Mouse (Mus musculus) midbrain, embryonic 11.5 days (tissue): ENCODE data around the gene Ethe1. TPM values are rescaled to one million over a fixed set of nuclear protein-coding genes. Genes with fewer than 3 reads are reported as not detected.

Source experiments
- ATAC-seq: fragments of 200-750 bp; cut with Nextera tagmentation; 2 replicates; pipeline ENCODE4 v1.8.0; 2017; ENCODE audit warnings: moderate TSS enrichment, moderate library complexity; ENCODE audit not compliant: low FRiP score
- DNase-seq: peaks from one replicate; pipeline ENCODE4 v3.0.0; 2015; ENCODE audit warnings: low spot score; ENCODE audit errors: missing footprints
- H3K27ac ChIP-seq: fragments of 300-500 bp; sonication (generic); 2 replicates; pipeline ENCODE4 v1.5.1; 2014; ENCODE audit warnings: low read depth, low read length
- H3K27me3 ChIP-seq: fragments of 300-500 bp; sonication (generic); 2 replicates; pipeline ENCODE4 v1.6.1; 2014; ENCODE audit warnings: mild to moderate bottlenecking, low read length, moderate library complexity, mixed read lengths; ENCODE audit not compliant: control insufficient read depth, insufficient read depth
- H3K36me3 ChIP-seq: fragments of 300-500 bp; sonication (generic); 2 replicates; pipeline ENCODE4 v1.6.1; 2014; ENCODE audit warnings: mild to moderate bottlenecking, low read length, moderate library complexity, mixed read lengths; ENCODE audit not compliant: control insufficient read depth, insufficient read depth
- H3K4me1 ChIP-seq: fragments of 300-500 bp; sonication (generic); 2 replicates; pipeline ENCODE4 v1.6.1; 2014; ENCODE audit warnings: low read length; ENCODE audit not compliant: control insufficient read depth, insufficient read depth
- H3K4me2 ChIP-seq: fragments of 300-500 bp; sonication (generic); 2 replicates; pipeline ENCODE4 v1.6.1; 2014; ENCODE audit warnings: mild to moderate bottlenecking, moderate library complexity
- H3K4me3 ChIP-seq: fragments of 300-500 bp; sonication (generic); 2 replicates; pipeline ENCODE4 v1.5.1; 2014; ENCODE audit warnings: low read depth, low read length
- H3K9ac ChIP-seq: fragments of 300-500 bp; sonication (generic); 2 replicates; pipeline ENCODE4 v1.6.1; 2014; ENCODE audit warnings: low read length
- H3K9me3 ChIP-seq: fragments of 300-500 bp; sonication (generic); 2 replicates; pipeline ENCODE4 v1.6.1; 2016; ENCODE audit warnings: low read length; ENCODE audit not compliant: control insufficient read depth
- WGBS: fragments of 180-500 bp; shearing (Covaris S2); extraction: QIAGEN DNeasy Blood & Tissue Kit; methylation state at CpG from one replicate; pipeline ENCODE4 v1.1.7; 2014; 5-methylcytosine and 5-hydroxymethylcytosine counted together
- polyA plus RNA-seq: library from polyadenylated mRNA; unstranded; fragments of >200 nt; fragmentation: Nextera tagmentation; extraction: Ambion mirVana; gene quantifications from 2 replicates; pipeline ENCODE4 v1.2.1, GENCODE M21; 2014

The Ethe1 gene
- polyA plus RNA-seq, 1 experiment from 2014 or later, result 18.8 TPM

- H3K36me3 ChIP-seq, result peaks cover 17% of the 10 kb centered on the region
- H3K9me3 ChIP-seq, result no peaks in the 10 kb centered on the region
- ATAC-seq (no peak), DNase-seq (no peak)
- no peaks in the 10 kb centered on the region for H3K4me1 ChIP-seq
- H3K4me2 ChIP-seq, result no peak overlapping the region
- H3K4me3 ChIP-seq, result no peak overlapping the region
- no peaks in the 10 kb centered on the region for H3K27me3 ChIP-seq
- H3K27ac ChIP-seq, result no peak overlapping the region
- H3K9ac ChIP-seq, result no peak overlapping the region
- 93% methylated on average over 4 of the region's 4 CpGs for whole genome bisulfite sequencing
Measured at GRCm38 (mm10) chr7:24568512-24568911, 18.8 kb upstream of the Ethe1 start.

GRCm38 (mm10) chr7:24571071-24571470, 16.3 kb upstream of the Ethe1 start:
- Histone ChIP-seq H3K4me3 (no peak overlapping the region), H3K27me3 (no peaks in the 10 kb centered on the region), H3K9ac (no peak overlapping the region), H3K9me3 (no peaks in the 10 kb centered on the region), H3K27ac (no peak overlapping the region), H3K4me1 (no peaks in the 10 kb centered on the region), H3K4me2 (no peak overlapping the region), H3K36me3 (peaks cover 17% of the 10 kb centered on the region)
- ATAC-seq, result no peak
- 86% methylated on average over 4 of the region's 4 CpGs for WGBS
- DNase-seq, result no peak

GRCm38 (mm10) chr7:24572455-24572854, 14.9 kb upstream of the Ethe1 start:
- no peak overlapping the region for H3K4me3 ChIP-seq
- WGBS, result 58% methylated on average over 5 of the region's 5 CpGs
- DNase-seq, result peak; percentile 86
- no peaks in the 10 kb centered on the region for H3K4me1 ChIP-seq
- no peak overlapping the region for H3K4me2 ChIP-seq
- peaks cover 10% of the 10 kb centered on the region; the same call in 1 of the 2 replicates for H3K36me3 ChIP-seq
- no peak overlapping the region for H3K27ac ChIP-seq
- peak; percentile 14; the same call in 1 of the 2 replicates for ATAC-seq
- no peaks in the 10 kb centered on the region for H3K27me3 ChIP-seq
- H3K9me3 ChIP-seq, result no peaks in the 10 kb centered on the region
- no peak overlapping the region for H3K9ac ChIP-seq

GRCm38 (mm10) chr7:24574224-24574796, 13.0 kb upstream of the Ethe1 start:
- no peak overlapping the region for H3K27ac ChIP-seq
- ATAC-seq (no peak), DNase-seq (no peak)
- 71% methylated on average over 12 of the region's 12 CpGs for WGBS
- no peaks in the 10 kb centered on the region for H3K4me1 ChIP-seq
- H3K9ac ChIP-seq, result no peak overlapping the region
- no peaks in the 10 kb centered on the region for H3K27me3 ChIP-seq
- no peaks in the 10 kb centered on the region for H3K9me3 ChIP-seq
- no peak overlapping the region for H3K4me3 ChIP-seq
- H3K4me2 ChIP-seq, result no peak overlapping the region
- H3K36me3 ChIP-seq, result peaks cover 10% of the 10 kb centered on the region; the same call in 1 of the 2 replicates

- DNase-seq, result no peak
- no peak for ATAC-seq
- Histone ChIP-seq H3K9me3 (no peaks in the 10 kb centered on the region), H3K4me2 (no peak overlapping the region), H3K9ac (no peak overlapping the region), H3K4me1 (no peaks in the 10 kb centered on the region), H3K27me3 (no peaks in the 10 kb centered on the region), H3K27ac (no peak overlapping the region), H3K4me3 (no peak overlapping the region), H3K36me3 (no peaks in the 10 kb centered on the region)
- 92% methylated on average over 10 of the region's 10 CpGs for WGBS
Measured at GRCm38 (mm10) chr7:24577811-24578210, 9.5 kb upstream of the Ethe1 start.

GRCm38 (mm10) chr7:24584876-24585275, 2.5 kb upstream of the Ethe1 start:
- Histone ChIP-seq H3K4me3 (no peak overlapping the region), H3K4me2 (no peak overlapping the region), H3K36me3 (no peaks in the 10 kb centered on the region), H3K9me3 (no peaks in the 10 kb centered on the region), H3K27ac (no peak overlapping the region), H3K4me1 (no peaks in the 10 kb centered on the region; the same call in 1 of the 2 replicates), H3K27me3 (peaks cover 26% of the 10 kb centered on the region), H3K9ac (no peak overlapping the region)
- DNase-seq, result no peak
- WGBS, result 88% methylated on average over 6 of the region's 6 CpGs
- no peak for ATAC-seq

GRCm38 (mm10) chr7:24585995-24586394, 1.3 kb upstream of the Ethe1 start:
- 44% methylated on average over 16 of the region's 16 CpGs for WGBS
- Histone ChIP-seq H3K4me2 (no peak overlapping the region), H3K27me3 (peaks cover 26% of the 10 kb centered on the region), H3K9me3 (no peaks in the 10 kb centered on the region), H3K4me3 (no peak overlapping the region), H3K9ac (no peak overlapping the region), H3K4me1 (no peaks in the 10 kb centered on the region; the same call in 1 of the 2 replicates), H3K27ac (no peak overlapping the region), H3K36me3 (no peaks in the 10 kb centered on the region)
- DNase-seq (no peak), ATAC-seq (peak; percentile 31; the same call in 1 of the 2 replicates)

- WGBS, result 10% methylated on average over 8 of the region's 8 CpGs
- no peaks in the 10 kb centered on the region for H3K9me3 ChIP-seq
- H3K9ac ChIP-seq, result no peak overlapping the region; the same call in 1 of the 2 replicates
Measured at GRCm38 (mm10) chr7:24586828-24587227, 515 bp upstream of the Ethe1 start.

GRCm38 (mm10) chr7:24588336-24588735, 993 bp downstream of the Ethe1 start:
- DNase-seq (no peak), ATAC-seq (no peak)
- Histone ChIP-seq H3K4me3 (no peak overlapping the region), H3K9ac (no peak overlapping the region), H3K36me3 (no peaks in the 10 kb centered on the region), H3K27me3 (peaks cover 26% of the 10 kb centered on the region), H3K4me2 (no peak overlapping the region), H3K4me1 (peaks cover 2% of the 10 kb centered on the region), H3K9me3 (no peaks in the 10 kb centered on the region), H3K27ac (no peak overlapping the region)
- WGBS, result 88% methylated on average over 13 of the region's 13 CpGs

More at GRCm38 (mm10) chr7:24586828-24587227, 515 bp upstream of the Ethe1 start:
- H3K27ac ChIP-seq, result no peak overlapping the region
- H3K4me1 ChIP-seq, result no peaks in the 10 kb centered on the region; the same call in 1 of the 2 replicates
- peak overlapping the region; percentile 30; the same call in 1 of the 2 replicates for H3K4me3 ChIP-seq
- peak overlapping the region; percentile 51 for H3K4me2 ChIP-seq
- ATAC-seq (peak; percentile 58), DNase-seq (no peak)
- H3K27me3 ChIP-seq, result peaks cover 26% of the 10 kb centered on the region
- H3K36me3 ChIP-seq, result no peaks in the 10 kb centered on the region
